Mouse (Mus musculus): ENCODE measurements around the gene Adam15. TPM values are rescaled to one million over a fixed set of nuclear protein-coding genes. Genes with fewer than 3 reads are reported as not detected.

Adam15 gene
- polyA plus RNA-seq, 1 experiment, result 190 TPM

DNA sequence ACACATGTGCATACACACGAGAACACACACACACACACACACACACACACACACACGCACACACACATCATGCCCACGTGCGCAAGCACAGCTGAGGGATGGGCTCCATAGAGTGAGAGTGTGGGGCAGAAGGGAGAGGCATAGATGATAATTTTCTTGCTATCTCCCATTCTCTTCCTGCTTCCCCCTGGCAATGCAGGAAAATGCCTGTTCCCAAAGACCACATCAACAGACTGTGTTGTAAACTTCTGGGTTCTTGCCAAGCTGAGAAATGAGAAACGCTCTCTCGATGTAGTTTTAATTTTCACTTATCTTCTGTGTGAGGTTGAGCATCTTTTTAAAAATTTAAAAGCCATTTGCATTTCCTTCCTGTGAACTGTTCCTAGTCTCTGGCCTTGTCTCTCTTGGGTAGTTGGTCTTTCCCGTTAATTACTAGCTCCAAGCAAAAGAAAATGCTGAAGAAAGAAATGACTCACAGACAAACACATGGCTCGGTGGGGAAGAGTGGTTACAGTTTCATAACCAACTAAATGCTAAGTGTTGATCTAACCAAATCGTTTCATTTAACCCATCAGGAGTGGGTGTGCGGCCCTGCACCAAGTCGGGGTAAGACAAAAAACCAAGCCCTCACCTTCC lies 52.9 kb downstream of the Adam15 start:
- TF ChIP-seq POLR2A (IDR thresholded peaks at IDR 0.05; ENCODE audit: borderline replicate concordance, extremely low read depth, low read depth, low read length), result no peak
- TF ChIP-seq CTCF (IDR thresholded peaks at IDR 0.05; ENCODE audit: insufficient read depth, low read length), result no peak
- Histone ChIP-seq H3K4me1 (ENCODE audit: control insufficient read depth, insufficient read depth, low read length) (peaks cover 6% of the 10 kb centered on the region; the same call in 1 of the 2 replicates), H3K4me3 (replicated peaks; ENCODE audit: extremely low read depth, low read depth, low read length) (no peak overlapping the region)
- 60% methylated on average over 11 of the region's 11 CpGs for WGBS
- no peak for DNase-seq

DNA sequence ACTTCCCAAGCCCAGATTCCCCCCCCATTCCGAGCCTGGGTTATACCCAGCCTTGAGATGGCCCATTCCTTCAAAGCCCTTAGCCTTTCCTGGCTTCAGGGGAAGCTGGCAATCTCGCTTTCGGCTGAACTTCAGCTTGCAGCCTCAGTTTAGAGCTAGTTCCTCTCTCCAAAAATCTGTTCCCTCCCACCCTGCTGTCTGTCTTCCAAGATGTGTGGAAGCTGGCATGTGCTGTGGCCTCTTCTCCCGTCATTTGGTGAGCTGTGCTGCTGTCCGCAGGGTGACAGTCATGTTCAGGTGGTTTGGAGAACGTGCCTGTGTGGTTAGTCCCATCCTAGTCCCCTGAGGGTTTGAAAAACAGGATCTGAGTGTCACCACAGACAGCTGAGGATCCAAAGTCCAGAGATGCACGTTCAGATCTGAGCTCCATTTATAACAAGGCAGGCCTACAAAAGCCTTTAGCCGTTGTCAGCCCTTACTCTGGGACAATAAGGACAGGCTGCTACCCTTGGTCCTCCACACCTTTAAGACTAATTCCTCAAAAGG lies 54.0 kb downstream of the Adam15 start:
- WGBS, result 77% methylated on average over 8 of the region's 8 CpGs
- TF ChIP-seq CTCF (IDR thresholded peaks at IDR 0.05; ENCODE audit: insufficient read depth, low read length), result no peak
- no peak for TF ChIP-seq POLR2A (IDR thresholded peaks at IDR 0.05; ENCODE audit: borderline replicate concordance, extremely low read depth, low read depth, low read length)
- no peak overlapping the region for H3K4me3 ChIP-seq (replicated peaks; ENCODE audit: extremely low read depth, low read depth, low read length)

DNA sequence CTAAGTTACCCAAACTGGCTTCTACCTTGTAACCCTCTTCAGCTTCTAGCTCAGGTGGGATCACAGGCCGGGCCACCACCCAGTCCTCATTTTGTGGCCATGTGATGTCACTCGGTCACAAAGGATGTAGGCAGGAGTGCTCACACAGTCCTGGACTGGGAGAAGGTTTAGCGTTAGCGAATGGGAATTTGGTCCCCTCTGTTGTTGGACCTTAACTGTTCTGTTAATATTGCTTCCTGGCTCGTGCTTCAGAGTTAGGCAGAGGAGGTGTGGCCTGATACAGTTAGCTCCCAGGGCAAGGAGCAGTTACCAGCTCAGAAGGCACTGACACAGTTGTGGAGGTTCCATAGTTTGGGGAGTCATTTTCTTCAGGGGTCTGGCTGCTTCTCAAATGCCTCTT lies 55.6 kb downstream of the Adam15 start:
- Histone ChIP-seq H3K4me1 (ENCODE audit: control insufficient read depth, insufficient read depth, low read length) (peaks cover 2% of the 10 kb centered on the region; the same call in 1 of the 2 replicates), H3K4me3 (replicated peaks; ENCODE audit: extremely low read depth, low read depth, low read length) (no peak overlapping the region)
- DNase-seq, result no peak
- 82% methylated on average over 5 of the region's 5 CpGs for WGBS
- TF ChIP-seq POLR2A (IDR thresholded peaks at IDR 0.05; ENCODE audit: borderline replicate concordance, extremely low read depth, low read depth, low read length) (no peak), CTCF (IDR thresholded peaks at IDR 0.05; ENCODE audit: insufficient read depth, low read length) (no peak)

More for the DNA sequence above, 54.0 kb downstream of the Adam15 start:
- H3K4me1 ChIP-seq (ENCODE audit: control insufficient read depth, insufficient read depth, low read length), result peaks cover 6% of the 10 kb centered on the region; the same call in 1 of the 2 replicates
- DNase-seq, result no peak

DNA sequence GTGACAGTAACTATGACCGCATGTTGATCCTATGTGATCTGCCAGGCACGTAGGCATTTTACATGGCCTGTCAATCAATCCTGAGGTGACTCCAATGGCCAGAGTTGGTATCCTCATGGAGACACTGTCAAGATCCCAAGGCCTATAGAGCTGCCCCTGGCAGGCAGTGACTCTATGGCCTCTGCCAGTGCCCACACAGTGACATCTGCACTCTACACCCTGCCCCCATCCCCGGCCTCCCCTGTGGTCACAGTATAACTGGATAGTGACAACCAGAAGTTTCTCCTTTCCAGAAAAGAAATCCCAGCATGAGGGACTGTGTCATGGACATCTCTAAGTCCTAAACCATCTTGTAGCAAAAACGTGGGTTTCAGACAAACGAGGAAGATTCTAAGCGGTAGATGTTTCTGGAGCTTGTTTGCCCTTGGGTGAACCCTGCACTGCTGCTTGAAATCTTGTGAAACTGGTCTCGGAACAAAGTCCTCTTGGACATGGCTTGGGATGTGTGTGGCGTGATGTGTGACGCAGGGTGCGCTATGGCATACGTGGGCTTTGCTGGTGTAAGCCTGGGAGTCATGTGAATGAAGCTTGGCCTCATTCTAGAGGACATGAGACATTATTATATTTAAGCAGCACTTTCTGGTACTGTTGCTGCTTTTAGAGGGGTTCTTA lies 56.4 kb downstream of the Adam15 start:
- no peak overlapping the region for H3K4me3 ChIP-seq (replicated peaks; ENCODE audit: extremely low read depth, low read depth, low read length)
- TF ChIP-seq POLR2A (IDR thresholded peaks at IDR 0.05; ENCODE audit: borderline replicate concordance, extremely low read depth, low read depth, low read length) (no peak), CTCF (IDR thresholded peaks at IDR 0.05; ENCODE audit: insufficient read depth, low read length) (no peak)
- DNase-seq, result no peak
- 87% methylated on average over 11 of the region's 11 CpGs for WGBS
- 0 out of 2 replicates have a peak, but pooled peaks cover 2% of the 10 kb centered on the region for H3K4me1 ChIP-seq (ENCODE audit: control insufficient read depth, insufficient read depth, low read length)

DNA sequence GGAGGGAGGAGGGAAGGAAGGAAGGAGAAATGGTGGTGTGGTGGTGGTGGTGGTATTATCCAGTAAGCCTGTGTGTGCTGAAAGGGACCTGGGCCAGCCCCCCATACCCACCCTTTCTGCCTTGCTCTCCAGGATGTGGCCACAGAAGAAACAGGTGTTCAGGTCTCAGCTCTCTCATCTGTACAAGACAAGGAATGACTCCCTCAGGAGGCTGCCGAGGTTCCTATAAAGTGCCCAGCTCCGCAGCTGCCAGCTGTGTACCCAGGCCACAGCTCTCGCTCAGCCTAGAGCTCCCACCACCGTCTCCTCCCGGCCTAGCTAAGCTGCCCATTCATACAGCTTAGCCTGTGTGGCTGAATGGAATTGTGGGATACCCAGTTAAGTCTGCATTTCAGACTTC lies 57.5 kb downstream of the Adam15 start:
- Histone ChIP-seq H3K4me1 (ENCODE audit: control insufficient read depth, insufficient read depth, low read length) (0 out of 2 replicates have a peak, but pooled peaks cover 2% of the 10 kb centered on the region), H3K4me3 (replicated peaks; ENCODE audit: extremely low read depth, low read depth, low read length) (no peak overlapping the region)
- TF ChIP-seq CTCF (IDR thresholded peaks at IDR 0.05; ENCODE audit: insufficient read depth, low read length) (no peak), POLR2A (IDR thresholded peaks at IDR 0.05; ENCODE audit: borderline replicate concordance, extremely low read depth, low read depth, low read length) (no peak)
- 63% methylated on average over 5 of the region's 5 CpGs for WGBS
- no peak for DNase-seq

DNA sequence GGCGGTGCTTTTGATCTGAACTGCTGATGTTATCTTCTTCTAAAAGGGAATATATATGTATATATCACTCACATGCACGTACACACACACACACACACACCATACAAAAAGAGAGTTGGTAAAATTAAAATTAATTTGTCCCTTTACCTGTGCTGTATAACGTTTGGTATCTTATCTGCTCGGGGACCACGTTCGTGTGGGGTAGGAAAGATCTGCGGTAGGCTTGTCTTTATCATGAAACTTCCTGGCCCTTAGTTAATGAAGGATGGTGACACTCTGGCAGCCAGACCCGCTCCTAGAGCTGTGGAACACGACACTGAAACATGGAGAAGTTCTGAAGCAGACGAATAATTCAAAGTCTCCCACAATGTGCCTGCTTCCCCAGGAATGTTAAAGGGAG lies 57.9 kb downstream of the Adam15 start:
- TF ChIP-seq CTCF (IDR thresholded peaks at IDR 0.05; ENCODE audit: insufficient read depth, low read length) (no peak), POLR2A (IDR thresholded peaks at IDR 0.05; ENCODE audit: borderline replicate concordance, extremely low read depth, low read depth, low read length) (no peak)
- no peak for DNase-seq
- peaks cover 2% of the 10 kb centered on the region; the same call in 1 of the 2 replicates for H3K4me1 ChIP-seq (ENCODE audit: control insufficient read depth, insufficient read depth, low read length)
- WGBS, result 58% methylated on average over 10 of the region's 10 CpGs
- H3K4me3 ChIP-seq (replicated peaks; ENCODE audit: extremely low read depth, low read depth, low read length), result no peak overlapping the region

Other genes with a start within 250 kb of the Adam15 start
- gene Gm43738, start 248.9 kb downstream of the Adam15 start, polyA plus RNA-seq (2012; rRNA removed), result not detected in 2 replicates
- gene Fdps, start 248.0 kb downstream of the Adam15 start, polyA plus RNA-seq (2012; rRNA removed), result 81.2 and 128 TPM in 2 replicates
- 0.94 and 1.1 TPM in 2 replicates for gene Pklr, start 213.9 kb downstream of the Adam15 start, polyA plus RNA-seq (2012; rRNA removed)
- 0.33 and 0.67 TPM in 2 replicates for gene Hcn3, start 189.8 kb downstream of the Adam15 start, polyA plus RNA-seq (2012; rRNA removed)
- gene Clk2, start 185.2 kb downstream of the Adam15 start, polyA plus RNA-seq (2012; rRNA removed), result 55.4 and 67.8 TPM in 2 replicates
- 123 and 127 TPM in 2 replicates for gene Scamp3, start 172.5 kb downstream of the Adam15 start, polyA plus RNA-seq (2012; rRNA removed)
- gene Fam189b, start 166.9 kb downstream of the Adam15 start, polyA plus RNA-seq (2012; rRNA removed), result 36.7 and 39.0 TPM in 2 replicates
- 56.4 and 94.2 TPM in 2 replicates for gene Gba, start 147.1 kb downstream of the Adam15 start, polyA plus RNA-seq (2012; rRNA removed)
- gene Thbs3, start 134.8 kb downstream of the Adam15 start, polyA plus RNA-seq (2012; rRNA removed), result 134 and 139 TPM in 2 replicates
- gene Mtx1, start 122.9 kb downstream of the Adam15 start, polyA plus RNA-seq (2012; rRNA removed), result 107 and 110 TPM in 2 replicates
- 294 and 354 TPM in 2 replicates for gene Muc1, start 120.9 kb downstream of the Adam15 start, polyA plus RNA-seq (2012; rRNA removed)
- gene Krtcap2, start 104.0 kb downstream of the Adam15 start, polyA plus RNA-seq (2012; rRNA removed), result 189 and 252 TPM in 2 replicates
- gene Trim46, start 103.7 kb downstream of the Adam15 start, polyA plus RNA-seq (2012; rRNA removed), result 11.0 and 11.8 TPM in 2 replicates
- 411 and 476 TPM in 2 replicates for gene Dpm3, start 90.6 kb downstream of the Adam15 start, polyA plus RNA-seq (2012; rRNA removed)
- gene Slc50a1, start 79.4 kb downstream of the Adam15 start, polyA plus RNA-seq (2012; rRNA removed), result 228 and 297 TPM in 2 replicates
- 132 and 134 TPM in 2 replicates for gene Efna1, start 68.9 kb downstream of the Adam15 start, polyA plus RNA-seq (2012; rRNA removed)
- gene Efna3, start 27.0 kb downstream of the Adam15 start, polyA plus RNA-seq (2012; rRNA removed), result 4.1 and 20.3 TPM in 2 replicates
- gene Efna4, start 12.0 kb downstream of the Adam15 start, polyA plus RNA-seq (2012; rRNA removed), result 7.3 and 9.3 TPM in 2 replicates
- gene Dcst2, start 12.0 kb upstream of the Adam15 start, polyA plus RNA-seq (2012; rRNA removed), result 0.28 and 0.31 TPM in 2 replicates
- gene Dcst1, start 15.3 kb upstream of the Adam15 start, polyA plus RNA-seq (2012; rRNA removed), result 0.06 TPM in 1 of 2 replicates, not detected in the other
- gene Zbtb7b, start 44.8 kb upstream of the Adam15 start, polyA plus RNA-seq (2012; rRNA removed), result 63.0 and 64.0 TPM in 2 replicates
- 0.45 and 1.5 TPM in 2 replicates for gene Lenep, start 52.8 kb upstream of the Adam15 start, polyA plus RNA-seq (2012; rRNA removed)
- gene Flad1, start 61.9 kb upstream of the Adam15 start, polyA plus RNA-seq (2012; rRNA removed), result 22.9 and 26.6 TPM in 2 replicates
- gene Cks1b, start 68.4 kb upstream of the Adam15 start, polyA plus RNA-seq (2012; rRNA removed), result 6.7 and 11.7 TPM in 2 replicates
- gene Shc1, start 68.4 kb upstream of the Adam15 start, polyA plus RNA-seq (2012; rRNA removed), result 69.8 and 84.6 TPM in 2 replicates
- gene Pygo2, start 80.2 kb upstream of the Adam15 start, polyA plus RNA-seq (2012; rRNA removed), result 60.6 and 138 TPM in 2 replicates
- 66.2 and 78.1 TPM in 2 replicates for gene Pbxip1, start 86.7 kb upstream of the Adam15 start, polyA plus RNA-seq (2012; rRNA removed)
- gene Pmvk, start 104.5 kb upstream of the Adam15 start, polyA plus RNA-seq (2012; rRNA removed), result 35.3 and 52.1 TPM in 2 replicates
- 6.8 and 7.1 TPM in 2 replicates for gene Kcnn3, start 170.2 kb upstream of the Adam15 start, polyA plus RNA-seq (2012; rRNA removed)

Data from lung, adult 2 months (tissue).